Comparison of ENCODE assay signal across 17 mouse cellular contexts in the genomic region with DNA sequence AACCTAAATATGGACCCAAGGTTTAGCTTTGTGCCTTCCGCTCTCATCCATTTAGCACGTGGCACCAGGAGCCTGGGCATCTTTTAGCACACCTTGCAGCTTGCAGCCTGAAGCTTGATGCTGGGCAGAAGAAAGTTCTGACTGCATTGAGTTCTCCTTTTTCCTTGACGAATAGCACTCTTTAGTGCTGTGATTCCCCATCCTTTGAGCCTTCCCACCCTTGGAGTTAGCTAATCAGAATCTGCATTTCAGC. TPM values are rescaled to one million over a fixed set of nuclear protein-coding genes. Genes with fewer than 3 reads are reported as not detected.
DNase-seq lines count a peak whose midpoint lies in the region; ATAC-seq and TF ChIP-seq lines count a peak whose summit lies in the region.
"Had no signal": no experiment of that assay in that cellular context is flagged by ENCODE, and none has a peak within 500 bp of the region (broad histone marks: within the 10 kb centered on the region; RNA-seq: fewer than 3 reads in every experiment).

No protein-coding gene starts in this region.

- peaks cover 12% of the 10 kb centered on the region for H3K36me3 ChIP-seq in heart, embryonic 16.5 days (ENCODE audit: control insufficient read depth, insufficient read depth)
- peaks cover 33% of the 10 kb centered on the region for H3K36me3 ChIP-seq in lung, embryonic 15.5 days
- H3K36me3 ChIP-seq in lung, postnatal 0 days (ENCODE audit: insufficient read depth, low read length): peaks cover 35% of the 10 kb centered on the region
- H3K36me3 ChIP-seq in liver, embryonic 12.5 days: peaks cover 89% of the 10 kb centered on the region

- no peak for TF ChIP-seq POLR2A in olfactory bulb, adult 2 months (IDR thresholded peaks at IDR 0.05; ENCODE audit: insufficient read depth, low read depth, low read length)

- H3K27me3 ChIP-seq in heart, embryonic 16.5 days (ENCODE audit: control insufficient read depth, insufficient read depth, low read length): no peaks in the 10 kb centered on the region
- no peaks in the 10 kb centered on the region for H3K27me3 ChIP-seq in lung, embryonic 15.5 days
- H3K27me3 ChIP-seq in lung, postnatal 0 days (replicated peaks; ENCODE audit: insufficient read depth, low read length): no peaks in the 10 kb centered on the region
- peaks cover 11% of the 10 kb centered on the region; the same call in 1 of the 2 replicates for H3K27me3 ChIP-seq in liver, embryonic 12.5 days (replicated peaks)
- H3K27me3 ChIP-seq: forebrain, embryonic 13.5 days; neural tube, embryonic 13.5 days had no signal

- peak overlapping the region; percentile 55 for H3K4me2 ChIP-seq in heart, embryonic 16.5 days (ENCODE audit: low read depth, low read length)
- no peak overlapping the region for H3K4me2 ChIP-seq in lung, embryonic 15.5 days
- H3K4me2 ChIP-seq in lung, postnatal 0 days (replicated peaks; ENCODE audit: low read depth, low read length): no peak overlapping the region
- H3K4me2 ChIP-seq in liver, embryonic 12.5 days: peak overlapping the region; percentile 48
- H3K4me2 ChIP-seq: forebrain, embryonic 13.5 days; neural tube, embryonic 13.5 days had no signal

- DNase-seq in heart, adult 11 months: no peak
- DNase-seq in lung, postnatal 0 days (ENCODE audit: low spot score): no peak
- no peak for DNase-seq in cerebellum, postnatal 4 days (ENCODE audit: low spot score in 2 of 2)
- DNase-seq: adrenal gland, postnatal 25 days; cerebellum, adult 9-10 months; kidney, adult 18-20 months; kidney, postnatal 25 days; right cerebral cortex, postnatal 4 days had no signal

- H3K9me3 ChIP-seq in heart, embryonic 16.5 days (replicated peaks; ENCODE audit: control insufficient read depth, low read length): no peaks in the 10 kb centered on the region
- no peaks in the 10 kb centered on the region for H3K9me3 ChIP-seq in lung, embryonic 15.5 days
- H3K9me3 ChIP-seq in lung, postnatal 0 days (ENCODE audit: low read length): no peaks in the 10 kb centered on the region
- H3K9me3 ChIP-seq in liver, embryonic 12.5 days (replicated peaks): no peaks in the 10 kb centered on the region
- H3K9me3 ChIP-seq: forebrain, embryonic 13.5 days; limb, embryonic 10.5 days; neural tube, embryonic 13.5 days had no signal

- 45% methylated on average over 3 of the region's 3 CpGs for WGBS in heart, embryonic 16.5 days
- 82% methylated on average over 3 of the region's 3 CpGs for WGBS in lung, embryonic 15.5 days
- WGBS in lung, postnatal 0 days: 66% methylated on average over 3 of the region's 3 CpGs
- 39% methylated on average over 3 of the region's 3 CpGs for WGBS in liver, embryonic 12.5 days (ENCODE audit: insufficient replicate concordance)
- 31% methylated on average over 3 of the region's 3 CpGs for WGBS in olfactory bulb, adult 2 months

- peak overlapping the region; percentile 80 for H3K27ac ChIP-seq in heart, embryonic 16.5 days (ENCODE audit: low read length)
- H3K27ac ChIP-seq in lung, embryonic 15.5 days: peak overlapping the region; percentile 37; the same call in 1 of the 2 replicates
- no peak overlapping the region for H3K27ac ChIP-seq in lung, postnatal 0 days (ENCODE audit: low read length)
- H3K27ac ChIP-seq in liver, embryonic 12.5 days: 0 out of 2 replicates have a peak overlapping the region, but pooled peaks have one; percentile 26
- peak overlapping the region; percentile 81 for H3K27ac ChIP-seq in olfactory bulb, adult 2 months (ENCODE audit: insufficient read depth, low read depth, low read length)
- H3K27ac ChIP-seq: forebrain, embryonic 13.5 days; limb, embryonic 10.5 days had no signal

- no peak for TF ChIP-seq CTCF in lung, postnatal 0 days (IDR thresholded peaks at IDR 0.05)
- TF ChIP-seq CTCF in olfactory bulb, adult 2 months (IDR thresholded peaks at IDR 0.05; ENCODE audit: insufficient read depth, low read depth, low read length): no peak

- H3K4me3 ChIP-seq in heart, embryonic 16.5 days (ENCODE audit: low read length): no peak overlapping the region
- no peak overlapping the region for H3K4me3 ChIP-seq in lung, embryonic 15.5 days
- H3K4me3 ChIP-seq in lung, postnatal 0 days (ENCODE audit: low read depth, low read length): no peak overlapping the region
- H3K4me3 ChIP-seq in liver, embryonic 12.5 days: no peak overlapping the region
- no peak overlapping the region for H3K4me3 ChIP-seq in olfactory bulb, adult 2 months (ENCODE audit: insufficient read depth, low read depth, low read length)
- H3K4me3 ChIP-seq: forebrain, embryonic 13.5 days; limb, embryonic 10.5 days; neural tube, embryonic 13.5 days had no signal

- no peak overlapping the region for H3K9ac ChIP-seq in heart, embryonic 16.5 days (ENCODE audit: low read length)
- H3K9ac ChIP-seq in lung, embryonic 15.5 days: no peak overlapping the region
- no peak overlapping the region for H3K9ac ChIP-seq in lung, postnatal 0 days (replicated peaks; ENCODE audit: low read depth)
- H3K9ac ChIP-seq in liver, embryonic 12.5 days: no peak overlapping the region
- H3K9ac ChIP-seq: forebrain, embryonic 13.5 days had no signal

- no peak; the same call in 1 of the 2 replicates for ATAC-seq in heart, embryonic 16.5 days (replicated peaks; ENCODE audit: extremely low read depth, insufficient read depth, low FRiP score)
- no peak for ATAC-seq in lung, embryonic 15.5 days (ENCODE audit: borderline replicate concordance, extremely low read depth, low FRiP score, low TSS enrichment)
- no peak for ATAC-seq in lung, postnatal 0 days
- no peak for ATAC-seq in liver, embryonic 12.5 days
- ATAC-seq: CD4-positive, CD25-positive, alpha-beta regulatory T cell, adult 4 months; forebrain, embryonic 13.5 days; midbrain, embryonic 16.5 days had no signal

- no peak for TF ChIP-seq EP300 in lung, postnatal 0 days (IDR thresholded peaks at IDR 0.05)

- peaks cover 46% of the 10 kb centered on the region for H3K4me1 ChIP-seq in heart, embryonic 16.5 days (ENCODE audit: control insufficient read depth, insufficient read depth, low read length)
- peaks cover 37% of the 10 kb centered on the region for H3K4me1 ChIP-seq in lung, embryonic 15.5 days
- no peaks in the 10 kb centered on the region; the same call in 1 of the 2 replicates for H3K4me1 ChIP-seq in lung, postnatal 0 days (ENCODE audit: insufficient read depth, low read depth, low read length)
- H3K4me1 ChIP-seq in liver, embryonic 12.5 days: peaks cover 52% of the 10 kb centered on the region
- H3K4me1 ChIP-seq in olfactory bulb, adult 2 months (ENCODE audit: control insufficient read depth, insufficient read depth, low read length): peaks cover 47% of the 10 kb centered on the region

RNA-seq across cellular contexts. Expression of a gene that starts 27.7 kb away (rescaled TPM):
- polyA plus RNA-seq in heart, embryonic 16.5 days (2015; fragmentation: Nextera tagmentation; extraction: Ambion mirVana): 0.12 and 0.29 TPM in 2 replicates
- polyA plus RNA-seq in lung, embryonic 15.5 days (2015; fragmentation: Nextera tagmentation; extraction: Ambion mirVana): 0.16 and 0.30 TPM in 2 replicates
- polyA plus RNA-seq in lung, postnatal 0 days (2015; fragmentation: Nextera tagmentation; extraction: Ambion mirVana): 0.21 and 0.33 TPM in 2 replicates
- polyA plus RNA-seq in liver, embryonic 12.5 days (2016; fragmentation: Nextera tagmentation; extraction: Ambion mirVana): 0.10 TPM in 1 of 2 replicates, not detected in the other
- polyA plus RNA-seq in olfactory bulb, adult 2 months (2012; ENCODE audit: insufficient read depth, insufficient read length, low replicate concordance, missing spikeins): not detected in 2 replicates
- polyA plus RNA-seq: CD4-positive, CD25-positive, alpha-beta regulatory T cell, adult 4 months had no signal

RNA-seq across cellular contexts. Expression of a gene that starts 32.6 kb away (rescaled TPM):
- polyA plus RNA-seq in heart, embryonic 16.5 days (2015; fragmentation: Nextera tagmentation; extraction: Ambion mirVana): 8.2 and 8.8 TPM in 2 replicates
- polyA plus RNA-seq in lung, embryonic 15.5 days (2015; fragmentation: Nextera tagmentation; extraction: Ambion mirVana): 14.5 and 15.1 TPM in 2 replicates
- 0.50 and 0.82 TPM in 2 replicates for polyA plus RNA-seq in lung, postnatal 0 days (2015; fragmentation: Nextera tagmentation; extraction: Ambion mirVana)
- 13.8 and 14.4 TPM in 2 replicates for polyA plus RNA-seq in liver, embryonic 12.5 days (2016; fragmentation: Nextera tagmentation; extraction: Ambion mirVana)
- not detected in 2 replicates for polyA plus RNA-seq in olfactory bulb, adult 2 months (2012; ENCODE audit: insufficient read depth, insufficient read length, low replicate concordance, missing spikeins)

Comparison
In these comparisons a context has a peak if more than half of its experiments do, and no peak if none do; other contexts are left out.
1. H3K4me2 ChIP-seq: peak in heart, embryonic 16.5 days (single experiment) and liver, embryonic 12.5 days (single experiment); none in lung, embryonic 15.5 days (single experiment) and lung, postnatal 0 days (single experiment).